Mouse (Mus musculus) hindbrain, embryonic 11.5 days (tissue): Measurements from ENCODE around the gene Zfpl1. TPM values are rescaled to one million over a fixed set of nuclear protein-coding genes. Genes with fewer than 3 reads are reported as not detected.

Source experiments
- ATAC-seq: fragments of 200-750 bp; cut with Nextera tagmentation; 2 replicates; pipeline ENCODE4 v1.8.0; 2017; ENCODE audit warnings: mild to moderate bottlenecking, moderate TSS enrichment, moderate library complexity; ENCODE audit not compliant: low FRiP score
- DNase-seq: peaks from one replicate; pipeline ENCODE4 v3.0.0-alpha.2; 2015; ENCODE audit warnings: low spot score
- H3K27ac ChIP-seq: fragments of 300-500 bp; sonication (generic); 2 replicates; pipeline ENCODE4 v1.5.1; 2014; ENCODE audit warnings: mild to moderate bottlenecking, low read depth, low read length
- H3K27me3 ChIP-seq: fragments of 300-500 bp; sonication (generic); 2 replicates; pipeline ENCODE4 v1.6.1; 2014; ENCODE audit warnings: mild to moderate bottlenecking, low read length, moderate library complexity, mixed read lengths; ENCODE audit not compliant: control insufficient read depth, insufficient read depth
- H3K36me3 ChIP-seq: fragments of 300-500 bp; sonication (generic); 2 replicates; pipeline ENCODE4 v1.6.1; 2014; ENCODE audit warnings: mild to moderate bottlenecking, low read length, moderate library complexity, mixed read lengths; ENCODE audit not compliant: control insufficient read depth, insufficient read depth
- H3K4me1 ChIP-seq: fragments of 300-500 bp; sonication (generic); replicated peaks from 2 replicates; pipeline ENCODE4 v1.6.1; 2014; ENCODE audit warnings: low read length, mixed read lengths; ENCODE audit not compliant: control insufficient read depth, insufficient read depth
- H3K4me2 ChIP-seq: fragments of 300-500 bp; sonication (generic); replicated peaks from 2 replicates; pipeline ENCODE4 v1.6.1; 2014; ENCODE audit warnings: mild to moderate bottlenecking, low read depth, low read length
- H3K4me3 ChIP-seq: fragments of 300-500 bp; sonication (generic); 2 replicates; pipeline ENCODE4 v1.5.1; 2014; ENCODE audit warnings: low read depth, low read length
- H3K9ac ChIP-seq: fragments of 300-500 bp; sonication (generic); 2 replicates; pipeline ENCODE4 v1.6.1; 2014; ENCODE audit warnings: low read depth, low read length
- H3K9me3 ChIP-seq: fragments of 300-500 bp; sonication (generic); 2 replicates; pipeline ENCODE4 v1.6.1; 2016; ENCODE audit warnings: low read length; ENCODE audit not compliant: control insufficient read depth
- WGBS: fragments of 180-500 bp; shearing (Covaris S2); extraction: QIAGEN DNeasy Blood & Tissue Kit; methylation state at CpG from one replicate; pipeline ENCODE4 v1.1.7; 2014; 5-methylcytosine and 5-hydroxymethylcytosine counted together
- polyA plus RNA-seq: library from polyadenylated mRNA; unstranded; fragments of >200 nt; fragmentation: Nextera tagmentation; extraction: Ambion mirVana; gene quantifications from 2 replicates; pipeline ENCODE4 v1.2.1, GENCODE M21; 2014

Gene Zfpl1
- polyA plus RNA-seq, 1 experiment from 2014 or later, result 77.8 TPM

- H3K9ac ChIP-seq, result peak overlapping the region; percentile 91
- no peaks in the 10 kb centered on the region for H3K9me3 ChIP-seq
- peak overlapping the region; percentile 88 for H3K4me3 ChIP-seq
- DNase-seq (no peak), ATAC-seq (no peak)
- no peak overlapping the region for H3K27ac ChIP-seq
- no peaks in the 10 kb centered on the region for H3K27me3 ChIP-seq
- 69% methylated on average over 4 of the region's 4 CpGs for WGBS
- H3K36me3 ChIP-seq, result peaks cover 19% of the 10 kb centered on the region
- H3K4me2 ChIP-seq, result peak overlapping the region; percentile 52
- H3K4me1 ChIP-seq, result peaks cover 6% of the 10 kb centered on the region; the same call in 1 of the 2 replicates
These were observed 28.1 kb downstream of the Zfpl1 start for GRCm38 (mm10) chr19:6056696-6057095.

GRCm38 (mm10) chr19:6054296-6054695 is 30.5 kb downstream of the Zfpl1 start:
- Histone ChIP-seq H3K36me3 (peaks cover 34% of the 10 kb centered on the region), H3K4me1 (peaks cover 6% of the 10 kb centered on the region; the same call in 1 of the 2 replicates), H3K4me2 (no peak overlapping the region), H3K9ac (no peak overlapping the region), H3K9me3 (no peaks in the 10 kb centered on the region), H3K27ac (no peak overlapping the region), H3K4me3 (no peak overlapping the region), H3K27me3 (no peaks in the 10 kb centered on the region)
- DNase-seq, result no peak
- no peak for ATAC-seq
- 89% methylated on average over 5 of the region's 5 CpGs for WGBS

DNA sequence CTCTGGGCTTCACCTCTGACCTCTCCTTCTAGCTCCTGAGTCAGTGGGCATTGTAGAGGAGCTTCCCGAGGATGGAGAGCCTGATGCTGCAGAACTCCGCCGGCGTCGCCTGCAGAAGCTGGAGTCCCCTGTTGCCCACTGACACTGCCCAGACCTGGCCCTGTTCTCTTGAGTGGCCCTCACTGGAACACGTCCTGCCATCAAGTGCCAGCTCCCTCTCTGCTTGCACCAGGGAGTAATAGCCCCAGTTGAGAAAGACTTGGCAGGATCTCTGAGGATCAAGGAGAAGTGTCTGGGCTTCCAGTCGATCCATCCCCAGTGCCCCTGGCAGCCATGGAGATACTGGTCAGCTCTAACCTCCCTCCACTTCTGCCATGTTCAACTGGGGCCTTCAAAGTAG is 32.2 kb downstream of the Zfpl1 start:
- Histone ChIP-seq H3K27me3 (no peaks in the 10 kb centered on the region), H3K4me2 (no peak overlapping the region), H3K36me3 (peaks cover 39% of the 10 kb centered on the region), H3K9ac (no peak overlapping the region), H3K27ac (no peak overlapping the region), H3K9me3 (no peaks in the 10 kb centered on the region), H3K4me1 (peaks cover 8% of the 10 kb centered on the region), H3K4me3 (no peak overlapping the region)
- ATAC-seq, result no peak
- 91% methylated on average over 7 of the region's 7 CpGs for WGBS
- DNase-seq, result no peak

DNA sequence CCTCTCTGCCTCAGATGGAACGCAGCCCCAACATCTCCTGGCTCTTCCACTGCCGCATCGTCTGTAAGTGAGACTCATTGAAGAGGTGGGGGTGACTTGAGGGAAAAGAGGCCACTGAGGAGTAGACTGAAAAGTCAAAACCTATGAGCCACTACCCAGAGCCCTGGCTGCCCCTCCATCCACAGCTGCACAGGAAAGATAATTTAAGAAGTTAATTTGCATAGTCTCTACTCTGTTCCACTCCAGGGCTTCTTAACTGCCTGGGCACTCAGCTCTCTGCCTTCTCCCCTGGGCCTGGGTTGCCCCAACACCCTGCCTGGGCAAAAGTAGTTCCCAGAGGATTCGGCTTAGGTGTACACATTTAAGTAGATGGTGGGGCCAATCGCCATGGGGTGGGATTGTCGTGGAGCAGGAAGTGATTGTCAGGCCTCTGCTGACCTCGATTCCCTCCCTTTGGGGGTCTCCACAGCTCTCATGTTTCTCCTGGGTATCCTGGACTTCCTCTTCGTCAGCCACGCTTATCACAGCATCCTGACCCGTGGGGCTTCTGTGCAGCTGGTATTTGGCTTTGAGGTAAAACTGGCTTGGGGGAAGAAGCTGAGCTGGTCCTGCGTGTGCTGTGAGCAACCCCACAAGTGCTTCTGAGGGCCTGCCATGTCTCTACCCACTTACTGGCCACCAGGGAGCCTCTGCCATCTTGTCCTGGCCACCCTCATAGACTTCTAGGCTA is 35.9 kb downstream of the Zfpl1 start:
- Histone ChIP-seq H3K9ac (no peak overlapping the region), H3K4me3 (no peak overlapping the region), H3K36me3 (peaks cover 39% of the 10 kb centered on the region), H3K27me3 (no peaks in the 10 kb centered on the region), H3K4me1 (peaks cover 8% of the 10 kb centered on the region), H3K9me3 (no peaks in the 10 kb centered on the region), H3K4me2 (no peak overlapping the region), H3K27ac (no peak overlapping the region)
- WGBS, result 90% methylated on average over 11 of the region's 11 CpGs
- ATAC-seq (no peak), DNase-seq (no peak)

- H3K36me3 ChIP-seq, result peaks cover 33% of the 10 kb centered on the region
- no peak for ATAC-seq
These were observed 36.9 kb downstream of the Zfpl1 start for GRCm38 (mm10) chr19:6047899-6048166.

DNA sequence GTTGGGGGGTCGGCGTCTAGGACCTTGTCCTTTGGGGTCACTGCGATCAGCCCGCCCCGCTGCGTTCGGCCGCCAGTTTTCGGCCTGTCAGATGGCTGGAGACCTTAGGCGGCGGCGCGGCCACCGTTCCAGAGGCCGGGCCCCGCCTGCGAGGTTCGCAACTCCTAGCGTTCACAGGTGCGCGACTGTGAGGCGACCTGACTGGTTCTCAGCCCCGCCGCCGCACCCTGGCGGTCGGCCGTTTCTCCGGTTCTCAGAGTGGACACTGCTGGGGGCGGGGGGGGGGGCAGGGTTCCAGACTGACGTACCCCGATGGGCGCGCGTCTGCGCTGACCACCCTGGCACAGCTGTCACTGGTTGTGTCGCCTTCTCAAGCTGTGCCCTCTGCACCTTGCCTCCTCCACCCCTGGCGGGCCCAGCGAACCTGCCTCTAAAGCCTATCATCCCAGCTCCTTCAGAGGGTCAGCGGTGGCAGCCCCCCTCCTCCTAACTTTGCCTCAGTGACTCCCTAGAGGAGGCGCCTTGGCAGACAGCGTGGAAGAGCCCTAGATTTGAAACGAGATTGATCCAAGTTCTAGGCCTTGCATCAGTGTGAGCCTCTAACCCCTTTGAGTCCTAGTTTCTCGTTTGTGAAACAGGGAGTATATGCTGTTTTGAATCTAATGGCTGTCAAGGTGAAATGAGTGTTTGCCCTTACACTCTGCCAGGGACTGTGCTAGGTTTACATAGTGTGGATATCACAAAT is 37.4 kb downstream of the Zfpl1 start:
- WGBS, result 2% methylated on average over 44 of the region's 44 CpGs
- peak overlapping the region; percentile 93 for H3K4me3 ChIP-seq

More at GRCm38 (mm10) chr19:6047899-6048166, 36.9 kb downstream of the Zfpl1 start:
- no peaks in the 10 kb centered on the region for H3K9me3 ChIP-seq
- no peak for DNase-seq
- H3K9ac ChIP-seq, result peak overlapping the region; percentile 91
- no peaks in the 10 kb centered on the region for H3K27me3 ChIP-seq
- 89% methylated on average over 8 of the region's 8 CpGs for WGBS
- H3K4me3 ChIP-seq, result peak overlapping the region; percentile 93
- no peak overlapping the region for H3K27ac ChIP-seq
- peak overlapping the region; percentile 96 for H3K4me2 ChIP-seq
- peaks cover 8% of the 10 kb centered on the region for H3K4me1 ChIP-seq

GRCm38 (mm10) chr19:6046294-6047153 is 38.2 kb downstream of the Zfpl1 start, which contains the start of gene Syvn1:
Gene Syvn1 (plus strand): TSS chr19:6046576.
- peaks cover 22% of the 10 kb centered on the region for H3K36me3 ChIP-seq
- H3K27me3 ChIP-seq, result no peaks in the 10 kb centered on the region
- peak within 1 kb of the TSS; percentile 91 for H3K9ac ChIP-seq
- under 1% methylated on average over 64 of the region's 65 CpGs for WGBS
- H3K4me1 ChIP-seq, result peaks cover 8% of the 10 kb centered on the region
- DNase-seq (peak; percentile 94), ATAC-seq (peak; percentile 92)
- H3K4me3 ChIP-seq, result peak within 1 kb of the TSS; percentile 93
- peak within 1 kb of the TSS; percentile 97 for H3K27ac ChIP-seq
- peak within 1 kb of the TSS; percentile 96 for H3K4me2 ChIP-seq
- H3K9me3 ChIP-seq, result no peaks in the 10 kb centered on the region

More for the DNA sequence above, 37.4 kb downstream of the Zfpl1 start:
- Histone ChIP-seq H3K36me3 (peaks cover 28% of the 10 kb centered on the region), H3K4me2 (peak overlapping the region; percentile 96), H3K9me3 (no peaks in the 10 kb centered on the region), H3K27ac (peak overlapping the region; percentile 97), H3K9ac (peak overlapping the region; percentile 91), H3K27me3 (no peaks in the 10 kb centered on the region), H3K4me1 (peaks cover 8% of the 10 kb centered on the region)
- peak; percentile 31 for ATAC-seq
- DNase-seq, result no peak
